Mouse (Mus musculus) hematopoietic multipotent progenitor cell, adult 10-12 weeks (in vitro differentiated cells): ENCODE data around the gene Snrpn. TPM values are rescaled to one million over a fixed set of nuclear protein-coding genes. Genes with fewer than 3 reads are reported as not detected.

Source experiments
- polyA plus RNA-seq: library from polyadenylated mRNA; stranded (reverse); fragments of >175 nt; gene quantifications from 2 replicates; pipeline ENCODE4 v1.2.3, GENCODE M21; 2012; ENCODE audit warnings: low replicate concordance

The Snrpn gene
- polyA plus RNA-seq = 1.7 and 1.8 TPM in 2 replicates

GRCm38 (mm10) chr7:60139742-60140480, at the start of gene Snrpn:
Snrpn (minus strand) TSS chr7:60140219.

GRCm38 (mm10) chr7:60004606-60005330, 135.3 kb downstream of the Snrpn start, which contains the start of the genes Snurf and Gm38393:
Snurf (minus strand) TSS chr7:60005049.
Gm38393 (minus strand) TSS chr7:60005064.

Other genes starting within 250 kb of the Snrpn start
- gene Snurf, start 135.2 kb downstream of the Snrpn start, polyA plus RNA-seq = not detected in 2 replicates
- 1.1 TPM in 1 of 2 replicates, not detected in the other for gene Gm38393, start 135.2 kb downstream of the Snrpn start, polyA plus RNA-seq